Mouse (Mus musculus) kidney, postnatal 25 days (tissue): ENCODE measurements around the gene Zbtb24.

Source experiments
- DNase-seq, 2 experiments: peaks; one replicate each; pipeline ENCODE4 v3.0.0; 2021; ENCODE audit warnings: mixed read lengths in 2 of 2

The Zbtb24 gene

DNA sequence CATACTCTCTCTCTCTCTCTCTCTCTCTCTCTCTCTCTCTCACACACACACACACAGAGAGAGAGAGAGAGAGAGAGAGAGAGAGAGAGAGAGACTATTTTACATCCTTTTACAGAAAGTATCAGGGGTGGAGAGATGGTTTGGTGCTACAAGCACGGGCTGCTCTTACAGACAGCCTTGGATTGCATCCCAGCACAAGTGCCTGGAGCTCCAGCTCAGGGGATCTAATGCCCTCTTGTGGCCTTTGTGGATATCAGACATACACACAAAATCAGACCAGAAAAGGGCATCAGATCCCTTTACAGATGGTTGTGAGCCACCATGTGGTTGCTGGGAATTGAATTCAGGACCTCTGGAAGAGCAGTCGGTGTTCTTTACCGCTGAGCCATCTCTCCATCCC lies 55.3 kb downstream of the Zbtb24 start:
- peak; percentile 79 to 80 for DNase-seq

DNA sequence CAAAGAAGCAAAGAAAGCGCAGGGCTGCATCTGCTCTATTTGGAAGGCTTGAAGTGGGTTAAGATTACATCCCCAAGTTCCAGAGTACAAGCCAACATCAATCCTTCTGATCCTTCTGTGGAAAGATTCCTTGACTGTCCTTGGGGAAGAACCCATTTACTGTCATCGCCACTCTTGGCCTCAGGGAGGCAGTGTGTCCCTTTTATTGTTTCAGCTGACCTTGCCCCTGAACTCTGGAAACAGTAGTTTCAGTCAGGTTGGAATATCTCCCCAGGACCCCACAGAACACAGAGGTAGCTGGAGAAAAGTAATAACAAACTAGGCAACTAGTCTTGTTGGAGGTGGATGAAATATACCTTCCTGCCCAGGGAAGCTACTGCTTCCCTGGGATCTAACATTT lies 59.0 kb downstream of the Zbtb24 start:
- DNase-seq = peak in 1 of 2 experiments; percentile 37

DNA sequence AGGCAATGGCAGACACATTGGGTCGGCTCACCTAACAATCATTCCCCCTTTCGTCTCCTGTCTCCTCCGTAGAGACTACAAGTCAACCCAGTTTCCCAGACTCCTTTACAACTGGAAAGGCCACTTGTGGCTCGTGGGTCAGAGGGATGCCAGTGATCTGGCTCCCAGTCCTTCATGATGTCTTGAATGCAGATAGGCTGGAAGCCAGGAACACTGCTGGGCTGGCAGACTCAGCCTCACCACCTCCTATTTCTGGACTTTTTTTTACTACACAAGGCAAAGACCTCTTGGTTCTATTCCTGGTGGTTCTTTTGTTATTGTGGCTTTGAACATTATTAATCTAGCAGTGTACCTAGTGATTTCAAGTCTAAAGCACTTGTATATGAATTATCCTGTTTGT lies 64.1 kb downstream of the Zbtb24 start:
- no peak for DNase-seq

DNA sequence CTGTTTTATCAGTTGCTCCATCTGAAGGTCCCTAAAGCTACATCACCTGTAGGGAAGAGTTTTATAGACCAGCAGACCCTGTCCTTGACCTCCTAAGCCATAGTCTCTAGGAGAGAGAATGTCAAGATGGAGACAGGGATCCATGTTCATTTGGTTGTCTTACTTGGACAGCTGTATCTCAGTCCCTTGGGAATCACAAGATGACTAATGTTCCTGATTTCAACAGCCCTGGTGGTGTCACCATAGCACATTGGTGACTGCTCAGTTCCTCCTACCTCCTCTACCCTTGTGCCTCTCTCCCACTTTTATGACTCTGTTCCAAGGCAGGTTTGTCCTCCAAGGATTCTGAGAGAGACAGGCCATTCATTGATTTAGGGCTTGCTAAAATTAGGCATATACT lies 64.7 kb downstream of the Zbtb24 start:
- no peak for DNase-seq
